Mouse (Mus musculus): ENCODE data around the gene F12. TPM values are rescaled to one million over a fixed set of nuclear protein-coding genes. Genes with fewer than 3 reads are reported as not detected.
A peak's percentile ranks its signal among the peaks of the same experiment; 100 is the strongest.

Gene F12
- polyA plus RNA-seq, 1 experiment from 2014 or later = not detected

DNA sequence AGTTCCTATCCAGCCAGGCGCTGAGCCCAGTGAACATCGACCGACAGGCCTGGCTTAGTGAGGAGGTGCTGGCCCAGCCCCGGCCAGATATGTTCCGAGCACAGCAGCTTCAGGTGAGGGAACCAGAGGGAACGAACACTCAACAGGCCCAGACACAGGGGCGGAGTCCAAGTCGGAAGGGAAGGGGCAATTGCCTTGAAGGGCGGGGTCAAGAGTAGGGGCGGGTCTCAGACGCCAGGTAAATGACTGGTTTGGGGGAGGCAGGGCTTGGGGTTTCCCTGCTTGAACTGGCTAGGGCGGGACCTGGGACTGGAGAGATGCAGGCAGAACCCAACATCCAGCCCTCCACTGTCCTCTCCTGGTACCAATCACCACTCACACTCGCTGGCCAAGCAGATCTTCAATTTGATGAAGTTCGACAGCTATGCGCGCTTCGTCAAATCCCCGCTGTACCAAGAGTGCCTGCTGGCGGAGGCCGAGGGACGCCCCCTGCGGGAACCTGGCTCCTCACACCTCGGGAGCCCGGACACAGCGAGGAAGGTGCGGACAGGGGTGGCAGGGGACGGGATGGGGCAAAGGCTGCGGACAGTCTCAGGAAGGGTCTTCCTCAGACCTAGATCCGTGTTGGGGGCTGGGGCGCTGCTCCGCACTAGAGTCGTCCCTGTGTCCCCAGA lies 47.5 kb downstream of the F12 start:
- Histone ChIP-seq H3K27ac (no peak overlapping the region), H3K4me1 (peaks cover 10% of the 10 kb centered on the region; the same call in 1 of the 2 replicates), H3K9ac (no peak overlapping the region), H3K36me3 (no peaks in the 10 kb centered on the region), H3K4me3 (peak overlapping the region; percentile 13; the same call in 1 of the 2 replicates), H3K27me3 (peaks cover 74% of the 10 kb centered on the region), H3K9me3 (replicated peaks) (no peaks in the 10 kb centered on the region), H3K4me2 (replicated peaks) (0 out of 2 replicates have a peak overlapping the region, but pooled peaks have one; percentile 4)
- ATAC-seq (ENCODE audit: low FRiP score) = no peak
- 3% methylated on average over 31 of the region's 32 CpGs for WGBS

DNA sequence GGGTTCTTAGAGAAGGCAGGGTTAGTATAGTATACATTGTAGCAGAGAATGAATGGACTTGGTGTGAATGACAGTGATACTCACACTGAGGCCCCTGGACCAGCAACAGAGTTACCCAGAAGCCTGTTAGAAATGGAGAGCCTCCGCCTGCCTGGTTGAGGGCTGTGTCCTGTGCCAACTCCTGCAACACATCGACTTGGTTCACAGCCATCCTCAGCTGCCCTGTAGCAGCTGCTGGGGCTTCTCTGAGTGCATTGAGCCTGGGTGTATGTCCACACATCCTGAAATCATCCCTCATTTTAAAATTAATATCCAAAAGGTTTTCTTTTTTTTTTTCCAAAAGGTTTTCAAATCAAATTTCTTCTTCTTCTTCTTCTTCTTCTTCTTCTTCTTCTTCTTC lies 50.7 kb downstream of the F12 start:
- H3K9ac ChIP-seq = no peak overlapping the region
- peaks cover 63% of the 10 kb centered on the region for H3K27me3 ChIP-seq
- 80% methylated on average over 2 of the region's 2 CpGs for WGBS
- H3K36me3 ChIP-seq = no peaks in the 10 kb centered on the region
- no peak overlapping the region for H3K27ac ChIP-seq
- ATAC-seq (ENCODE audit: low FRiP score) = no peak
- no peak overlapping the region for H3K4me2 ChIP-seq (replicated peaks)
- H3K9me3 ChIP-seq (replicated peaks) = no peaks in the 10 kb centered on the region
- H3K4me1 ChIP-seq = peaks cover 10% of the 10 kb centered on the region; the same call in 1 of the 2 replicates
- H3K4me3 ChIP-seq = no peak overlapping the region

DNA sequence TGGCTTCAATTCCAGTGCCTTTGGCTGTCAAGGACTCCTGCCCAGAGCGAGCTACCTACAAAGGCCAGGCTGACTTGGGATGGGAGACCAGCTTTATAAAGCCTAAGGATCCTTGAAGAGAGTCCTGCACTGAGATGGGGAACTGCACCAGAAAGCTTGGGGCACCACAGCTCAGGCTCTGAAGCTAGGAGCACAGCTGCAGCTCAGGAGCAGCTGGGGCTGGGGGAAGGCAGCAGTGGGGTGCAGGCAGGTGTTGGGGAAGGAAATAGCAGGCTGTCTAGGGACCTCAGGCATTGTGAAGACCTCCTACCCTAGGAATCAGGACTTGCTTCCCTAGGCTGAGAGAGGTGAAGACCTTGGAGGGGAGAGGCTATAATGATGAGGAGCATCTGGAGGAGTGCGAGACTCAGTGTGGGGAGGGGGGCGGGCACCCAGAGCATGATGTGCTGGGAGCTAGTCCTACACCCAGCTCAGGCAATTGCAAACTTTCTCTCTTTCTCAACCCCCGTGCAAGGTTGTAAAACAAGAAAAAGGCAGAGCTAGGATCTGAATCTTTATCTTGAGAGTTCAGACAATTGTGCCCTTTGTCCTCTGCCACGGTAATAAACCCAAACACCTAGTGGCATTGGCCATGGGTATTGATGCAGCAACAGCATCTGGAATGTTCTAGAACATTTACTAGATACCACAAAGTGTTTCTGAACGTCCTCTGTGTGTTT lies 52.2 kb downstream of the F12 start:
- no peak overlapping the region for H3K27ac ChIP-seq
- no peaks in the 10 kb centered on the region for H3K36me3 ChIP-seq
- no peak overlapping the region for H3K9ac ChIP-seq
- no peak for ATAC-seq (ENCODE audit: low FRiP score)
- peaks cover 62% of the 10 kb centered on the region for H3K27me3 ChIP-seq
- no peak overlapping the region for H3K4me2 ChIP-seq (replicated peaks)
- H3K4me1 ChIP-seq = peaks cover 9% of the 10 kb centered on the region; the same call in 1 of the 2 replicates
- H3K9me3 ChIP-seq (replicated peaks) = no peaks in the 10 kb centered on the region
- 58% methylated on average over 6 of the region's 6 CpGs for WGBS
- no peak overlapping the region for H3K4me3 ChIP-seq

DNA sequence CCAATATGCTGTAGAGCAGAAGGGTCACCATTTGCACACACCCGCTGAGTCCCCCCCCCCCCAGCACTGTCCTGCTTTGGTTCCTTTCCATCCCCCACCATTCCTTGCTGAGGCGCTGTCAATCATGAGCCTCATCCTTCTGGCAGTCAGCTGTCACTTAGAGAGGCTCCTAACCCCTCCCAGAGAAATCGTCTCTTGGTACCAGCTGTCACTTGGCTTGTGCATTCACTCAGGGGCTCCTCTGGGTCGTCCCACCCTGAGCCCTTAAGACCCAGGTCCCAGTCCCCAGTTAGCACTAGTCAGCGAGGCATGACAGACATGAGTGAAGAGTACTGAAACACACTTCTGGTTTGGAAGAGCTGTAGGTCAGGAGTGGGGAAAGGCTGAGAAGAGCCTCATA lies 54.9 kb downstream of the F12 start:
- Histone ChIP-seq H3K4me3 (no peak overlapping the region), H3K9me3 (replicated peaks) (no peaks in the 10 kb centered on the region), H3K4me1 (no peaks in the 10 kb centered on the region), H3K4me2 (replicated peaks) (no peak overlapping the region), H3K27me3 (peaks cover 39% of the 10 kb centered on the region), H3K9ac (no peak overlapping the region), H3K36me3 (no peaks in the 10 kb centered on the region), H3K27ac (no peak overlapping the region)
- WGBS = 54% methylated on average over 5 of the region's 5 CpGs
- ATAC-seq (ENCODE audit: low FRiP score) = no peak

DNA sequence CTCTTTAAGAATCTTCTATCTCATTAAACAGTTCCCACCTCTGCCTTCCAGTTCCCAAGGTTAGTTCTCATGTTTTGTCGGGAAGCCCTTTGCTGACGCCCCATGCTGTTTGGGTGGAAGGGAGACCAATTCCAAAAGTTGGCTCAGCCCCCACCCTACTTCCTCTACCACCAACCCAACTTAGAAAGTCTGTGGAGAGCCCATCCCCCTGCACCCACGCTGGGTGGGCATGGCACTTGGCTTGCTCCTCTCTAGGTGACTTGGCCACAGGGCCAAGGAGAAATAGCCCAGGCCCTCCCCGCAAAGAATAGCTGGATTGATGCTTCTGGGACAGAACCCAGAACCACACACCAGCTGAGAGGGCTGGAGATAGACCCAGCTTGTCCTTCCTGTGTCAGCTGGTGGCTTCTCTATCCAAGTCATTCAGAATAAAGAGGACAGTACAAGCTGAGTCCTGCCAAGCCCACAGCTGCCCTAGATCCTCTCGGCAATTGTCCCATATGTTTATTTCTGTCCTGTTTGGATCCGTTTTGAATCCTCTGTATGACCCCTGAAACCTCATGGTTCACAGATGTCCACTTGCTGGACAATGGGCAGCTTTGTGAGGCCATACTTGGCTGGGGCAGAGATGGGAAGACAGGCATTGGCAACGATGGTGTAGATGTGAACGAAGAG lies 55.4 kb downstream of the F12 start:
- ATAC-seq (ENCODE audit: low FRiP score) = no peak
- Histone ChIP-seq H3K4me2 (replicated peaks) (no peak overlapping the region), H3K9me3 (replicated peaks) (no peaks in the 10 kb centered on the region), H3K9ac (no peak overlapping the region), H3K4me3 (no peak overlapping the region), H3K36me3 (no peaks in the 10 kb centered on the region), H3K27me3 (peaks cover 35% of the 10 kb centered on the region), H3K27ac (no peak overlapping the region), H3K4me1 (no peaks in the 10 kb centered on the region)
- WGBS = 67% methylated on average over 8 of the region's 8 CpGs

- Histone ChIP-seq H3K4me3 (no peak overlapping the region), H3K4me2 (replicated peaks) (no peak overlapping the region), H3K9ac (no peak overlapping the region), H3K36me3 (no peaks in the 10 kb centered on the region), H3K27me3 (peaks cover 36% of the 10 kb centered on the region), H3K4me1 (no peaks in the 10 kb centered on the region), H3K9me3 (replicated peaks) (no peaks in the 10 kb centered on the region), H3K27ac (no peak overlapping the region)
- WGBS = 68% methylated on average over 3 of the region's 3 CpGs
- no peak for ATAC-seq (ENCODE audit: low FRiP score)
Measured at GRCm38 (mm10) chr13:55370234-55370633, 56.4 kb downstream of the F12 start.

- Histone ChIP-seq H3K9ac (no peak within 1 kb of the TSS), H3K36me3 (no peaks in the 10 kb centered on the region), H3K27me3 (peaks cover 35% of the 10 kb centered on the region)
Measured at GRCm38 (mm10) chr13:55369531-55370114, 57.0 kb downstream of the F12 start, which contains the start of gene Rgs14. Gene Rgs14, plus strand, starts transcription at chr13:55369732.

GRCm38 (mm10) chr13:55368401-55368800 lies 58.2 kb downstream of the F12 start:
- 81% methylated on average over 7 of the region's 7 CpGs for WGBS
- Histone ChIP-seq H3K4me1 (no peaks in the 10 kb centered on the region), H3K9me3 (replicated peaks) (no peaks in the 10 kb centered on the region), H3K36me3 (no peaks in the 10 kb centered on the region), H3K4me3 (no peak overlapping the region), H3K27ac (no peak overlapping the region), H3K4me2 (replicated peaks) (no peak overlapping the region), H3K27me3 (peaks cover 25% of the 10 kb centered on the region), H3K9ac (no peak overlapping the region)
- no peak for ATAC-seq (ENCODE audit: low FRiP score)

More at GRCm38 (mm10) chr13:55369531-55370114, 57.0 kb downstream of the F12 start, which contains the start of gene Rgs14:
- no peak for ATAC-seq (ENCODE audit: low FRiP score)
- Histone ChIP-seq H3K4me3 (no peak within 1 kb of the TSS), H3K9me3 (replicated peaks) (no peaks in the 10 kb centered on the region), H3K4me2 (replicated peaks) (no peak within 1 kb of the TSS), H3K4me1 (no peaks in the 10 kb centered on the region), H3K27ac (no peak within 1 kb of the TSS)
- WGBS = 70% methylated on average over 13 of the region's 13 CpGs

Small RNA genes lying within 50 kb of the gene (microRNA-seq; reads per million reads assigned to microRNA genes)
- not detected for gene Mir6943

Other genes starting within 250 kb of the F12 start
- 78.7 and 81.6 TPM in 2 replicates for gene Nsd1, start 217.0 kb downstream of the F12 start, polyA plus RNA-seq (2016; fragmentation: Nextera tagmentation; extraction: Ambion mirVana)
- 310 and 344 TPM in 2 replicates for gene Prelid1, start 106.3 kb downstream of the F12 start, polyA plus RNA-seq (2016; fragmentation: Nextera tagmentation; extraction: Ambion mirVana)
- gene Rab24, start 104.8 kb downstream of the F12 start, polyA plus RNA-seq (2016; fragmentation: Nextera tagmentation; extraction: Ambion mirVana) = 101 and 105 TPM in 2 replicates
- gene Mxd3, start 97.0 kb downstream of the F12 start, polyA plus RNA-seq (2016; fragmentation: Nextera tagmentation; extraction: Ambion mirVana) = 22.2 and 24.3 TPM in 2 replicates
- gene Lman2, start 64.0 kb downstream of the F12 start, polyA plus RNA-seq (2016; fragmentation: Nextera tagmentation; extraction: Ambion mirVana) = 88.1 and 92.8 TPM in 2 replicates
- 0.35 and 0.78 TPM in 2 replicates for gene Rgs14, start 57.1 kb downstream of the F12 start, polyA plus RNA-seq (2016; fragmentation: Nextera tagmentation; extraction: Ambion mirVana)
- gene Slc34a1, start 28.6 kb downstream of the F12 start, polyA plus RNA-seq (2016; fragmentation: Nextera tagmentation; extraction: Ambion mirVana) = 0.10 TPM in 1 of 2 replicates, not detected in the other
- not detected in 2 replicates for gene Pfn3, start 11.6 kb downstream of the F12 start, polyA plus RNA-seq (2016; fragmentation: Nextera tagmentation; extraction: Ambion mirVana)
- 48.9 and 54.4 TPM in 2 replicates for gene Grk6, start 18.3 kb upstream of the F12 start, polyA plus RNA-seq (2016; fragmentation: Nextera tagmentation; extraction: Ambion mirVana)
- 1.1 and 1.5 TPM in 2 replicates for gene Prr7, start 37.5 kb upstream of the F12 start, polyA plus RNA-seq (2016; fragmentation: Nextera tagmentation; extraction: Ambion mirVana)
- gene Dbn1, start 61.3 kb upstream of the F12 start, polyA plus RNA-seq (2016; fragmentation: Nextera tagmentation; extraction: Ambion mirVana) = 585 and 628 TPM in 2 replicates
- gene Pdlim7, start 86.9 kb upstream of the F12 start, polyA plus RNA-seq (2016; fragmentation: Nextera tagmentation; extraction: Ambion mirVana) = 154 and 158 TPM in 2 replicates
- gene Dok3, start 102.5 kb upstream of the F12 start, polyA plus RNA-seq (2016; fragmentation: Nextera tagmentation; extraction: Ambion mirVana) = 3.7 and 4.7 TPM in 2 replicates
- 64.0 and 64.6 TPM in 2 replicates for gene Ddx41, start 109.9 kb upstream of the F12 start, polyA plus RNA-seq (2016; fragmentation: Nextera tagmentation; extraction: Ambion mirVana)
- gene Fam193b, start 144.3 kb upstream of the F12 start, polyA plus RNA-seq (2016; fragmentation: Nextera tagmentation; extraction: Ambion mirVana) = 67.4 and 71.9 TPM in 2 replicates
- gene Tmed9, start 146.9 kb upstream of the F12 start, polyA plus RNA-seq (2016; fragmentation: Nextera tagmentation; extraction: Ambion mirVana) = 113 and 128 TPM in 2 replicates
- gene B4galt7, start 173.1 kb upstream of the F12 start, polyA plus RNA-seq (2016; fragmentation: Nextera tagmentation; extraction: Ambion mirVana) = 42.5 and 43.4 TPM in 2 replicates
- gene Caml, start 196.2 kb upstream of the F12 start, polyA plus RNA-seq (2016; fragmentation: Nextera tagmentation; extraction: Ambion mirVana) = 74.1 and 75.9 TPM in 2 replicates
- gene Ddx46, start 208.2 kb upstream of the F12 start, polyA plus RNA-seq (2016; fragmentation: Nextera tagmentation; extraction: Ambion mirVana) = 41.1 and 41.2 TPM in 2 replicates

All from hindbrain, embryonic 12.5 days (tissue).